Mouse (Mus musculus) kidney, adult 2 months (tissue): Measurements from ENCODE around the gene Pdx1.

Experiments used
- CTCF ChIP-seq: fragments of 200-500 bp; conservative IDR thresholded peaks from 2 replicates; pipeline ENCODE4 v1.5.1; 2011; ENCODE audit warnings: low read depth, mild to moderate bottlenecking, control low read depth, low read length, moderate library complexity, mixed read lengths; ENCODE audit not compliant: insufficient read depth, insufficient read length
- POLR2A ChIP-seq: fragments of 200-500 bp; IDR thresholded peaks from one replicate; pipeline ENCODE4 v1.6.1; 2011; ENCODE audit warnings: low read depth, low read length, control low read depth

GRCm38 (mm10) chr5:147243908-147244307 lies 25.9 kb upstream of the Pdx1 start:
- no peak for TF ChIP-seq POLR2A
- no peak for TF ChIP-seq CTCF
